Mouse (Mus musculus) kidney, postnatal 0 days (tissue): ENCODE measurements at regions not wholly inside any gene's neighbourhood (a gene's known extent, or its start where the extent isn't known, plus 50 kb on each side); places are given as distances from the start of the nearest gene placed in this dataset.

Experiments
- ATAC-seq: fragments of 200-750 bp; cut with Nextera tagmentation; replicated peaks from 2 replicates; pipeline ENCODE4 v1.8.0; 2017; ENCODE audit warnings: low read depth, moderate number of reproducible peaks, moderate TSS enrichment, moderate library complexity; ENCODE audit not compliant: low FRiP score
- DNase-seq: peaks from one replicate; pipeline ENCODE4 v3.0.0-alpha.2; 2016; ENCODE audit warnings: low spot score
- H3K27ac ChIP-seq: fragments of 300-500 bp; sonication (generic); 2 replicates; pipeline ENCODE4 v1.5.1; 2014; ENCODE audit warnings: mild to moderate bottlenecking
- H3K27me3 ChIP-seq: fragments of 300-500 bp; sonication (generic); 2 replicates; pipeline ENCODE4 v1.6.1; 2014; ENCODE audit warnings: low read length, mixed read lengths; ENCODE audit not compliant: insufficient read depth
- H3K36me3 ChIP-seq: fragments of 300-500 bp; sonication (generic); 2 replicates; pipeline ENCODE4 v1.6.1; 2014; ENCODE audit warnings: low read length, mixed read lengths; ENCODE audit not compliant: insufficient read depth
- H3K4me1 ChIP-seq: fragments of 300-500 bp; sonication (generic); replicated peaks from 2 replicates; pipeline ENCODE4 v1.6.1; 2014; ENCODE audit warnings: antibody characterized with exemption, low read length, mixed read lengths; ENCODE audit not compliant: insufficient read depth
- H3K4me2 ChIP-seq: fragments of 300-500 bp; sonication (generic); 2 replicates; pipeline ENCODE4 v1.6.1; 2014; ENCODE audit warnings: mild to moderate bottlenecking, low read length, moderate library complexity, mixed read lengths
- H3K4me3 ChIP-seq: fragments of 300-500 bp; sonication (generic); replicated peaks from 2 replicates; pipeline ENCODE4 v1.5.1; 2014; ENCODE audit warnings: low read depth, low read length
- H3K9ac ChIP-seq: fragments of 300-500 bp; sonication (generic); 2 replicates; pipeline ENCODE4 v1.6.1; 2014; ENCODE audit warnings: low read depth, low read length
- H3K9me3 ChIP-seq: fragments of 300-500 bp; sonication (generic); replicated peaks from 2 replicates; pipeline ENCODE4 v1.6.1; 2016; ENCODE audit warnings: low read length, inconsistent platforms, mixed read lengths
- CTCF ChIP-seq: IDR thresholded peaks from 2 replicates; pipeline ENCODE4 v1.5.1; 2016; ENCODE audit warnings: antibody characterized with exemption, low read depth, mild to moderate bottlenecking, moderate library complexity
- WGBS: fragments of 180-500 bp; shearing (Covaris S2); extraction: QIAGEN DNeasy Blood & Tissue Kit; methylation state at CpG from one replicate; pipeline ENCODE4 v1.1.7; 2014; 5-methylcytosine and 5-hydroxymethylcytosine counted together

DNA sequence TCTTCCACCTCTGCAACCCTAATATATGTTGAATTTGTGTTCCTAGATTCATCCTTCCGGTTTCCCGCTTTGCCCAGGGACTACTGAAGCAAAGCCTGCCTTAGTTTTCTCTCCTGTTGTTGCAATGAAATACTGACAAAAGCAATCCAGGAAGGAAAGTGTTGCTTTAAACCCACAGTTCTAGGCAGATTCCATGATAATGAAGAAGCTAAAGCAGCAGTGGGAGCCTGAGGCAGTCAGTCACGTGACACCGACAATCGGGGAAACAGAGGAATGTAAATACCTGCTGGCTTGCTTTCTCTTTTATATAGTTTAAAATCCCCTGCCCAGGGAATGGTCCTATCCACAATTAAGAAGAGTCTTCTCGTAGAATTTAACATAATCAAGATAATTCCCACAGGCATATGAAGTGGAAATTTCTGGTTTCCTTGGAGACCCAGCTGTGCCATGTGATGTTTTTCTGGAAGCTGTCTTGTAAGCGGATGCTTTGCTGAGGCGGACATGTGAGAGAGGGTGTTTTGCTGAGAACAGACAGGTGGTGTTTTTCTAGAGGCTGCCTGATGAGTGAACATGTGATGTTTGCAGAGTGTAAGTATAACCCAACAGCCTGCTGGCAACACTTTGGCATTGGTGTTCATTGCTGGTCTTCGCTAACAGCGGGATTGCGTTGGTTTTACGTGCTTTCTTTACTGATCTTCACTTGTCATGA lies 398.0 kb downstream of the Prim2 start:
- H3K4me2 ChIP-seq = 0 out of 2 replicates have a peak overlapping the region, but pooled peaks have one; percentile 18
- ATAC-seq (no peak), DNase-seq (peak; percentile 28)
- H3K4me1 ChIP-seq = no peaks in the 10 kb centered on the region
- no peak overlapping the region for H3K27ac ChIP-seq
- no peaks in the 10 kb centered on the region for H3K36me3 ChIP-seq
- TF ChIP-seq CTCF = no peak
- no peaks in the 10 kb centered on the region for H3K9me3 ChIP-seq
- H3K9ac ChIP-seq = no peak overlapping the region
- no peak overlapping the region for H3K4me3 ChIP-seq
- no peaks in the 10 kb centered on the region for H3K27me3 ChIP-seq
- WGBS = 53% methylated on average over 12 of the region's 12 CpGs

GRCm38 (mm10) chr1:33269162-33269561 lies 400.4 kb downstream of the Prim2 start:
- Histone ChIP-seq H3K9me3 (no peaks in the 10 kb centered on the region), H3K9ac (no peak overlapping the region), H3K27ac (no peak overlapping the region), H3K4me3 (no peak overlapping the region), H3K4me1 (no peaks in the 10 kb centered on the region), H3K4me2 (no peak overlapping the region), H3K36me3 (no peaks in the 10 kb centered on the region), H3K27me3 (no peaks in the 10 kb centered on the region)
- DNase-seq (no peak), ATAC-seq (no peak)
- TF ChIP-seq CTCF = no peak
- 76% methylated on average over 4 of the region's 4 CpGs for WGBS

DNA sequence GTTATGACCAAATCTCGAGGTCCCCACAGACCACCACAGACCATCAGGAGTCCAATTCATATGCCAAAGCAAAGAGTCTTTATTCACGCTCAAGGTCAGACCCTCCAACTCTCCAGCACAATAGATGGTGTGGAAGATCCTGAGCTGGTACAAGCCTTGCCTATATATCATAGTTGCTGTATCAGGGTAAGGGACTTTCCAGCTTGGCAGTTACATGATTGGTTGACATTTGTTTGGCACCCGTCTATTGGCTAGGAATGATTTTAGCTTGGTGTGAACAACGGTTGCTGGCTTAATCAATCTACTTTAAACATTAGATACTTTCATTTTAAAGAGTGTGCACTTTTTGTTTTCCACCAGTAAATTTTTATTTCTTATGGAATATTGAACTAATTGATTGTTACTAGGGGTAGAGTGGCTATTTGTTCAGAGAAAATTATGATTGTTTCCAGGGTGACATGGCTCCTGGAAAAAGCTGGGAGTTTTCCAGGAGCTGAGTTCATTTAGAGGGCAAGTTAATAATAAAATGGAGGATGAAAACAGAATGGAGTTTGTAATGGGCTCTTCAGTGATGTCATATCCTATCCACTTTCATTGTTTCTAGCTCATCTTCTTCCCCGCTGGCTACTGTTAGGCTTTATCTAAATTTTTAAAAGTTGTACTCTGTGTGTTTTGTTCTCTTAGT lies 403.7 kb downstream of the Prim2 start:
- Histone ChIP-seq H3K27me3 (no peaks in the 10 kb centered on the region), H3K9me3 (no peaks in the 10 kb centered on the region), H3K4me3 (no peak overlapping the region), H3K4me1 (no peaks in the 10 kb centered on the region), H3K4me2 (no peak overlapping the region), H3K9ac (no peak overlapping the region), H3K27ac (no peak overlapping the region), H3K36me3 (no peaks in the 10 kb centered on the region)
- TF ChIP-seq CTCF = no peak
- 66% methylated on average over 5 of the region's 5 CpGs for WGBS
- DNase-seq = no peak
- ATAC-seq = no peak

DNA sequence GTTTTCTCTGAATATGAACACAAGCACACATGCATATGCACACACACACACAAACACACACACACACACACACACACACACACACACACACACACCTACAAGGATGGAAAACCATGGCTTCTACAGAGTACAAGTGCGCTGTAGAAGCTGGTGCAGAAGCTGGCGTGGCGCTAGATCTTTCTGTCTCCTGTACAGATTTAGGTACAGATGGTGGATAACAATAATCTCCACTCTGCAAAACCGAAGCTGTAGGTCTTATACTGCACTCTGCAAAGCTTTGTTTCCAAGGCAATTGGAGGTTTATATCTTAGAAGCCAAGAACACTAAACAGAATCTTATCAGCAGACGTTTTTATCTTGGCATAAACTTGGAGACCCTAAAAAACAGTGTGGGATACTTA lies 420.1 kb downstream of the Prim2 start:
- no peak for TF ChIP-seq CTCF
- 83% methylated on average over 5 of the region's 5 CpGs for WGBS
- no peaks in the 10 kb centered on the region for H3K36me3 ChIP-seq
- H3K9me3 ChIP-seq = no peaks in the 10 kb centered on the region
- DNase-seq (no peak), ATAC-seq (no peak)
- H3K4me1 ChIP-seq = no peaks in the 10 kb centered on the region
- H3K27ac ChIP-seq = no peak overlapping the region
- H3K4me3 ChIP-seq = no peak overlapping the region
- H3K9ac ChIP-seq = no peak overlapping the region
- no peak overlapping the region for H3K4me2 ChIP-seq
- no peaks in the 10 kb centered on the region for H3K27me3 ChIP-seq

GRCm38 (mm10) chr1:33247076-33247475 lies 422.5 kb downstream of the Prim2 start:
- Histone ChIP-seq H3K4me3 (no peak overlapping the region), H3K27me3 (no peaks in the 10 kb centered on the region), H3K27ac (no peak overlapping the region), H3K9ac (no peak overlapping the region), H3K36me3 (no peaks in the 10 kb centered on the region), H3K4me2 (no peak overlapping the region), H3K9me3 (no peaks in the 10 kb centered on the region), H3K4me1 (no peaks in the 10 kb centered on the region)
- ATAC-seq (no peak), DNase-seq (no peak)
- WGBS = 85% methylated on average over 6 of the region's 6 CpGs
- no peak for TF ChIP-seq CTCF

GRCm38 (mm10) chr1:33245186-33245585 lies 424.4 kb downstream of the Prim2 start:
- Histone ChIP-seq H3K9ac (no peak overlapping the region), H3K27ac (no peak overlapping the region), H3K4me1 (no peaks in the 10 kb centered on the region), H3K27me3 (no peaks in the 10 kb centered on the region), H3K36me3 (no peaks in the 10 kb centered on the region), H3K4me3 (no peak overlapping the region), H3K9me3 (no peaks in the 10 kb centered on the region), H3K4me2 (no peak overlapping the region)
- no peak for TF ChIP-seq CTCF
- DNase-seq (no peak), ATAC-seq (no peak)
- WGBS = 80% methylated on average over 4 of the region's 4 CpGs
